Mouse (Mus musculus) heart, embryonic 10.5 days (tissue): Measurements from ENCODE around the gene Dhdds. TPM values are rescaled to one million over a fixed set of nuclear protein-coding genes. Genes with fewer than 3 reads are reported as not detected.

Experiments
- DNase-seq: peaks from one replicate; pipeline ENCODE4 v3.0.0-alpha.2; 2017; ENCODE audit warnings: low spot score
- H3K27ac ChIP-seq: fragments of 300-500 bp; sonication (generic); 2 replicates; pipeline ENCODE4 v1.5.1; 2016; ENCODE audit warnings: mild to moderate bottlenecking
- H3K27me3 ChIP-seq: fragments of 300-500 bp; sonication (generic); 2 replicates; pipeline ENCODE4 v1.6.1; 2016; ENCODE audit warnings: mild to moderate bottlenecking; ENCODE audit not compliant: poor library complexity, insufficient read depth, severe bottlenecking
- H3K36me3 ChIP-seq: fragments of 300-500 bp; sonication (generic); 2 replicates; pipeline ENCODE4 v1.6.1; 2016; ENCODE audit warnings: mild to moderate bottlenecking, moderate library complexity
- H3K4me1 ChIP-seq: fragments of 300-500 bp; sonication (generic); 2 replicates; pipeline ENCODE4 v1.6.1; 2016; ENCODE audit warnings: mild to moderate bottlenecking
- H3K4me3 ChIP-seq: fragments of 300-500 bp; sonication (generic); 2 replicates; pipeline ENCODE4 v1.5.1; 2016; ENCODE audit warnings: mild to moderate bottlenecking, moderate library complexity
- H3K9me3 ChIP-seq: fragments of 300-500 bp; sonication (generic); 2 replicates; pipeline ENCODE4 v1.6.1; 2016; ENCODE audit warnings: mild to moderate bottlenecking, moderate library complexity
- WGBS: fragments of 180-500 bp; shearing (Covaris S2); methylation state at CpG from one replicate; pipeline ENCODE4 v1.1.7; 2016; 5-methylcytosine and 5-hydroxymethylcytosine counted together
- polyA plus RNA-seq: library from polyadenylated mRNA; unstranded; fragments of >200 nt; fragmentation: Nextera tagmentation; extraction: Ambion mirVana; gene quantifications from 2 replicates; pipeline ENCODE4 v1.2.1, GENCODE M21; 2016

The Dhdds gene
- polyA plus RNA-seq, 1 experiment from 2014 or later: 39.0 TPM

GRCm38 (mm10) chr4:134017201-134017865 is 16.6 kb upstream of the Dhdds start:
- H3K27ac ChIP-seq: peak overlapping the region; percentile 82
- H3K4me3 ChIP-seq: peak overlapping the region; percentile 63
- WGBS: under 1% methylated on average over 21 of the region's 21 CpGs
- no peaks in the 10 kb centered on the region for H3K36me3 ChIP-seq
- DNase-seq: no peak
- peaks cover 64% of the 10 kb centered on the region for H3K4me1 ChIP-seq
- no peaks in the 10 kb centered on the region for H3K27me3 ChIP-seq
- no peaks in the 10 kb centered on the region for H3K9me3 ChIP-seq

- Histone ChIP-seq H3K27ac (peak overlapping the region; percentile 82), H3K4me3 (peak overlapping the region; percentile 63), H3K36me3 (no peaks in the 10 kb centered on the region), H3K9me3 (no peaks in the 10 kb centered on the region), H3K4me1 (peaks cover 70% of the 10 kb centered on the region), H3K27me3 (no peaks in the 10 kb centered on the region)
- 0% methylated on average over 8 of the region's 8 CpGs for WGBS
- DNase-seq: peak; percentile 80
Measured at GRCm38 (mm10) chr4:134016767-134017166, 16.0 kb upstream of the Dhdds start.

- H3K4me3 ChIP-seq: peak overlapping the region; percentile 63
- H3K9me3 ChIP-seq: no peaks in the 10 kb centered on the region
- WGBS: 8% methylated on average over 7 of the region's 7 CpGs
- DNase-seq: no peak
- H3K36me3 ChIP-seq: no peaks in the 10 kb centered on the region
- no peaks in the 10 kb centered on the region for H3K27me3 ChIP-seq
- H3K27ac ChIP-seq: peak overlapping the region; percentile 82; the same call in 1 of the 2 replicates
- peaks cover 75% of the 10 kb centered on the region for H3K4me1 ChIP-seq
Measured at GRCm38 (mm10) chr4:134016208-134016607, 15.5 kb upstream of the Dhdds start.

GRCm38 (mm10) chr4:134012858-134013528 is 12.3 kb upstream of the Dhdds start:
- H3K4me1 ChIP-seq: peaks cover 59% of the 10 kb centered on the region
- WGBS: 36% methylated on average over 12 of the region's 12 CpGs
- peak overlapping the region; percentile 83 for H3K27ac ChIP-seq

GRCm38 (mm10) chr4:134011450-134012414 is 11.0 kb upstream of the Dhdds start:
- no peak for DNase-seq
- Histone ChIP-seq H3K27me3 (no peaks in the 10 kb centered on the region), H3K27ac (peak overlapping the region; percentile 83), H3K9me3 (no peaks in the 10 kb centered on the region), H3K4me3 (peak overlapping the region; percentile 48), H3K4me1 (peaks cover 49% of the 10 kb centered on the region), H3K36me3 (no peaks in the 10 kb centered on the region)
- 5% methylated on average over 16 of the region's 16 CpGs for WGBS

More at GRCm38 (mm10) chr4:134012858-134013528, 12.3 kb upstream of the Dhdds start:
- Histone ChIP-seq H3K4me3 (no peak overlapping the region), H3K27me3 (no peaks in the 10 kb centered on the region), H3K9me3 (no peaks in the 10 kb centered on the region), H3K36me3 (no peaks in the 10 kb centered on the region)
- no peak for DNase-seq

GRCm38 (mm10) chr4:134009709-134010108 is 9.0 kb upstream of the Dhdds start:
- H3K36me3 ChIP-seq: peaks cover 8% of the 10 kb centered on the region
- WGBS: 76% methylated on average over 6 of the region's 6 CpGs
- no peak for DNase-seq

GRCm38 (mm10) chr4:134006845-134007244 is 6.1 kb upstream of the Dhdds start:
- Histone ChIP-seq H3K4me3 (no peak overlapping the region), H3K27ac (no peak overlapping the region), H3K9me3 (no peaks in the 10 kb centered on the region), H3K36me3 (peaks cover 8% of the 10 kb centered on the region), H3K27me3 (no peaks in the 10 kb centered on the region), H3K4me1 (peaks cover 27% of the 10 kb centered on the region)
- no peak for DNase-seq
- WGBS: 77% methylated on average over 3 of the region's 3 CpGs

More at GRCm38 (mm10) chr4:134009709-134010108, 9.0 kb upstream of the Dhdds start:
- H3K4me1 ChIP-seq: peaks cover 43% of the 10 kb centered on the region
- no peak overlapping the region for H3K27ac ChIP-seq
- no peak overlapping the region for H3K4me3 ChIP-seq
- no peaks in the 10 kb centered on the region for H3K9me3 ChIP-seq
- no peaks in the 10 kb centered on the region for H3K27me3 ChIP-seq

GRCm38 (mm10) chr4:134005581-134006358 is 5.1 kb upstream of the Dhdds start:
- H3K27ac ChIP-seq: 0 out of 2 replicates have a peak overlapping the region, but pooled peaks have one; percentile 52
- 74% methylated on average over 12 of the region's 12 CpGs for WGBS

GRCm38 (mm10) chr4:134002903-134003302 is 2.2 kb upstream of the Dhdds start:
- DNase-seq: no peak

More at GRCm38 (mm10) chr4:134005581-134006358, 5.1 kb upstream of the Dhdds start:
- H3K9me3 ChIP-seq: no peaks in the 10 kb centered on the region
- no peak overlapping the region for H3K4me3 ChIP-seq
- DNase-seq: no peak
- no peaks in the 10 kb centered on the region for H3K27me3 ChIP-seq
- peaks cover 8% of the 10 kb centered on the region for H3K36me3 ChIP-seq
- peaks cover 16% of the 10 kb centered on the region for H3K4me1 ChIP-seq

GRCm38 (mm10) chr4:134002246-134002645 is 1.5 kb upstream of the Dhdds start:
- peaks cover 14% of the 10 kb centered on the region for H3K4me1 ChIP-seq
- H3K4me3 ChIP-seq: no peak overlapping the region
- no peak overlapping the region for H3K27ac ChIP-seq
- no peak for DNase-seq
- no peaks in the 10 kb centered on the region for H3K27me3 ChIP-seq
- peaks cover 8% of the 10 kb centered on the region for H3K36me3 ChIP-seq
- 75% methylated on average over 4 of the region's 4 CpGs for WGBS
- no peaks in the 10 kb centered on the region for H3K9me3 ChIP-seq

More at GRCm38 (mm10) chr4:134002903-134003302, 2.2 kb upstream of the Dhdds start:
- Histone ChIP-seq H3K9me3 (no peaks in the 10 kb centered on the region), H3K4me1 (peaks cover 17% of the 10 kb centered on the region), H3K36me3 (peaks cover 8% of the 10 kb centered on the region), H3K27ac (no peak overlapping the region), H3K4me3 (no peak overlapping the region), H3K27me3 (no peaks in the 10 kb centered on the region)
- 73% methylated on average over 5 of the region's 5 CpGs for WGBS

- Histone ChIP-seq H3K36me3 (peaks cover 10% of the 10 kb centered on the region), H3K4me1 (peaks cover 14% of the 10 kb centered on the region), H3K27me3 (no peaks in the 10 kb centered on the region), H3K27ac (no peak overlapping the region), H3K4me3 (peak overlapping the region; percentile 78; the same call in 1 of the 2 replicates), H3K9me3 (no peaks in the 10 kb centered on the region)
- no peak for DNase-seq
- WGBS: 45% methylated on average over 10 of the region's 10 CpGs
Measured at GRCm38 (mm10) chr4:134001710-134002109, 992 bp upstream of the Dhdds start.

GRCm38 (mm10) chr4:133994697-133995096 is 6.0 kb downstream of the Dhdds start:
- no peak for DNase-seq
- H3K27ac ChIP-seq: no peak overlapping the region
- H3K4me1 ChIP-seq: peaks cover 3% of the 10 kb centered on the region; the same call in 1 of the 2 replicates
- H3K9me3 ChIP-seq: no peaks in the 10 kb centered on the region
- H3K4me3 ChIP-seq: no peak overlapping the region
- H3K36me3 ChIP-seq: peaks cover 63% of the 10 kb centered on the region
- no peaks in the 10 kb centered on the region for H3K27me3 ChIP-seq
- WGBS: 84% methylated on average over 8 of the region's 8 CpGs
